Mouse (Mus musculus) olfactory bulb, adult 2 months (tissue): ENCODE measurements around the gene Il2rb.

Experiments
- CTCF ChIP-seq: fragments of 200-500 bp; IDR thresholded peaks from 2 replicates; pipeline ENCODE4 v1.5.1; 2012; ENCODE audit warnings: low read depth, mild to moderate bottlenecking, low read length, moderate library complexity; ENCODE audit not compliant: insufficient read depth
- POLR2A ChIP-seq: fragments of 200-500 bp; IDR thresholded peaks from 2 replicates; pipeline ENCODE4 v1.6.1; 2012; ENCODE audit warnings: mild to moderate bottlenecking, low read depth, low read length, moderate library complexity; ENCODE audit not compliant: insufficient read depth

GRCm38 (mm10) chr15:78476878-78477277 lies 18.2 kb downstream of the Il2rb start:
- no peak for TF ChIP-seq CTCF
- no peak for TF ChIP-seq POLR2A
